Mouse (Mus musculus): ENCODE data around the gene Rnf181. TPM values are rescaled to one million over a fixed set of nuclear protein-coding genes. Genes with fewer than 3 reads are reported as not detected.

The Rnf181 gene
- polyA plus RNA-seq, 1 experiment from 2014 or later: 208 TPM

GRCm38 (mm10) chr6:72356001-72356532 lies 10.7 kb downstream of the Rnf181 start:
- no peaks in the 10 kb centered on the region for H3K9me3 ChIP-seq (ENCODE audit: low read length)
- no peak for DNase-seq (ENCODE audit: low spot score)
- peak overlapping the region; percentile 59 for H3K4me3 ChIP-seq (ENCODE audit: low read depth, low read length)
- TF ChIP-seq CTCF (IDR thresholded peaks at IDR 0.05) (no peak), EP300 (IDR thresholded peaks at IDR 0.05) (no peak)
- H3K9ac ChIP-seq (replicated peaks; ENCODE audit: low read depth): peak overlapping the region; percentile 54
- H3K27ac ChIP-seq (ENCODE audit: low read length): peak overlapping the region; percentile 72
- H3K4me2 ChIP-seq (replicated peaks; ENCODE audit: low read depth, low read length): peak overlapping the region; percentile 85
- no peaks in the 10 kb centered on the region for H3K27me3 ChIP-seq (replicated peaks; ENCODE audit: insufficient read depth, low read length)
- peaks cover 28% of the 10 kb centered on the region for H3K4me1 ChIP-seq (ENCODE audit: insufficient read depth, low read depth, low read length)
- WGBS: 33% methylated on average over 8 of the region's 8 CpGs
- peaks cover 19% of the 10 kb centered on the region for H3K36me3 ChIP-seq (ENCODE audit: insufficient read depth, low read length)
- ATAC-seq: no peak

GRCm38 (mm10) chr6:72355066-72355911 lies 11.5 kb downstream of the Rnf181 start, which contains the start of gene Tmem150a:
Gene Tmem150a, plus strand, starts transcription at chr6:72355447.
- Histone ChIP-seq H3K4me1 (ENCODE audit: insufficient read depth, low read depth, low read length) (peaks cover 23% of the 10 kb centered on the region), H3K36me3 (ENCODE audit: insufficient read depth, low read length) (peaks cover 14% of the 10 kb centered on the region; the same call in 1 of the 2 replicates), H3K27me3 (replicated peaks; ENCODE audit: insufficient read depth, low read length) (no peaks in the 10 kb centered on the region), H3K9me3 (ENCODE audit: low read length) (no peaks in the 10 kb centered on the region), H3K4me3 (ENCODE audit: low read depth, low read length) (peak within 1 kb of the TSS; percentile 59), H3K9ac (replicated peaks; ENCODE audit: low read depth) (peak within 1 kb of the TSS; percentile 54), H3K4me2 (replicated peaks; ENCODE audit: low read depth, low read length) (peak within 1 kb of the TSS; percentile 85), H3K27ac (ENCODE audit: low read length) (peak within 1 kb of the TSS; percentile 72)
- ATAC-seq: peak; percentile 94
- DNase-seq (ENCODE audit: low spot score): peak; percentile 93
- TF ChIP-seq CTCF (IDR thresholded peaks at IDR 0.05) (peak; percentile 63), EP300 (IDR thresholded peaks at IDR 0.05) (no peak)
- 4% methylated on average over 47 of the region's 71 CpGs for WGBS

DNA sequence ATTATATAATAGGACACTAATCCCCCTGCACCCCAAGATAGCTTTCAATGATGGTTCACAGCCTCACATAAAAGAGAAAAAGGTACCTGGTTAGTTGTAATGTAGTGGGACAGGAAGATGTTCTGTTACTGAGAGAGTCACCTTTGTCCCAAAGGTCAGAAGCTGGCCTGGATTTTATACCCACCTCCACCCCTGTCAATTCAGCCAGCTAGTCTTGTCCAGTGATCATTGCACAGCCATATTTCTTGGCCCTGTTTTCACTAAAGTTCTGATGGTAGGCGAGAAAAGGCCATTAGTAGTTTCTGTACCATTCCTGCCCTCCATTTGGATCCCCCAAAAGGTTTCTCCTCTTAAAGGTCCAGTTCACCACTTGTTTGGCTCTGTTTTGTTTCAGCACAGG lies 12.7 kb downstream of the Rnf181 start:
- no peak for ATAC-seq
- WGBS: 86% methylated on average over 1 of the region's 1 CpGs
- TF ChIP-seq CTCF (IDR thresholded peaks at IDR 0.05): no peak
- no peak for TF ChIP-seq EP300 (IDR thresholded peaks at IDR 0.05)
- Histone ChIP-seq H3K9me3 (ENCODE audit: low read length) (no peaks in the 10 kb centered on the region), H3K4me1 (ENCODE audit: insufficient read depth, low read depth, low read length) (peaks cover 21% of the 10 kb centered on the region), H3K9ac (replicated peaks; ENCODE audit: low read depth) (no peak overlapping the region), H3K4me2 (replicated peaks; ENCODE audit: low read depth, low read length) (no peak overlapping the region; the same call in 1 of the 2 replicates), H3K4me3 (ENCODE audit: low read depth, low read length) (no peak overlapping the region), H3K27ac (ENCODE audit: low read length) (peak overlapping the region; percentile 72), H3K36me3 (ENCODE audit: insufficient read depth, low read length) (peaks cover 8% of the 10 kb centered on the region; the same call in 1 of the 2 replicates), H3K27me3 (replicated peaks; ENCODE audit: insufficient read depth, low read length) (no peaks in the 10 kb centered on the region)
- no peak for DNase-seq (ENCODE audit: low spot score)

GRCm38 (mm10) chr6:72352636-72353405 lies 13.9 kb downstream of the Rnf181 start:
- Histone ChIP-seq H3K4me3 (ENCODE audit: low read depth, low read length) (no peak overlapping the region), H3K9ac (replicated peaks; ENCODE audit: low read depth) (no peak overlapping the region), H3K9me3 (ENCODE audit: low read length) (no peaks in the 10 kb centered on the region), H3K4me2 (replicated peaks; ENCODE audit: low read depth, low read length) (peak overlapping the region; percentile 3), H3K36me3 (ENCODE audit: insufficient read depth, low read length) (no peaks in the 10 kb centered on the region), H3K27me3 (replicated peaks; ENCODE audit: insufficient read depth, low read length) (no peaks in the 10 kb centered on the region), H3K4me1 (ENCODE audit: insufficient read depth, low read depth, low read length) (peaks cover 24% of the 10 kb centered on the region), H3K27ac (ENCODE audit: low read length) (peak overlapping the region; percentile 72)
- ATAC-seq: 0 out of 2 replicates have a peak, but pooled peaks have one; percentile 20
- TF ChIP-seq CTCF (IDR thresholded peaks at IDR 0.05) (no peak), EP300 (IDR thresholded peaks at IDR 0.05) (peak; percentile 60)
- DNase-seq (ENCODE audit: low spot score): peak; percentile 89
- WGBS: 26% methylated on average over 5 of the region's 5 CpGs

DNA sequence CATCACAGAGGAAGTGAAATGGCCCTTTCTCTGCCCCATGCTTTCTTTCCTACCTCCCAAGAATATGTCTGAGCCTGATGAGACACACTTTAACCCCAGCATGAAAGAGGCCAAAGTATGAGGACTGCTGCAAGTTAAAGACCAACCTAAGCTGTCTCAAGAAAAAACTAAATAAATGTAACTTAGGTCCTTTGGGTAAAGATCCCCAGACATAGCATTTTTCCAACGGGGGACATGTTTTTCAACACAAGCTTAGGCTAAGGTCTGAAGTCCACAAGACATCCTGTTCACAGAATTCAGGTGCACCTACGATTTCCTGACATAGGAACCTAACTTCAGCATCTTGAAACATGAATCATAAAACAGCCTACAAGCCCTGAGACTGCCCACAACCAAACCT lies 16.5 kb downstream of the Rnf181 start:
- Histone ChIP-seq H3K27me3 (replicated peaks; ENCODE audit: insufficient read depth, low read length) (no peaks in the 10 kb centered on the region), H3K27ac (ENCODE audit: low read length) (no peak overlapping the region), H3K36me3 (ENCODE audit: insufficient read depth, low read length) (no peaks in the 10 kb centered on the region), H3K9me3 (ENCODE audit: low read length) (no peaks in the 10 kb centered on the region), H3K4me3 (ENCODE audit: low read depth, low read length) (no peak overlapping the region), H3K4me2 (replicated peaks; ENCODE audit: low read depth, low read length) (no peak overlapping the region), H3K9ac (replicated peaks; ENCODE audit: low read depth) (no peak overlapping the region), H3K4me1 (ENCODE audit: insufficient read depth, low read depth, low read length) (peaks cover 22% of the 10 kb centered on the region)
- ATAC-seq (no peak), DNase-seq (ENCODE audit: low spot score) (no peak)
- TF ChIP-seq CTCF (IDR thresholded peaks at IDR 0.05) (no peak), EP300 (IDR thresholded peaks at IDR 0.05) (no peak)
- WGBS: 83% methylated on average over 2 of the region's 2 CpGs

GRCm38 (mm10) chr6:72348411-72348810 lies 18.3 kb downstream of the Rnf181 start:
- Histone ChIP-seq H3K4me1 (ENCODE audit: insufficient read depth, low read depth, low read length) (peaks cover 14% of the 10 kb centered on the region; the same call in 1 of the 2 replicates), H3K27me3 (replicated peaks; ENCODE audit: insufficient read depth, low read length) (no peaks in the 10 kb centered on the region), H3K36me3 (ENCODE audit: insufficient read depth, low read length) (no peaks in the 10 kb centered on the region), H3K4me3 (ENCODE audit: low read depth, low read length) (no peak overlapping the region), H3K9ac (replicated peaks; ENCODE audit: low read depth) (no peak overlapping the region), H3K27ac (ENCODE audit: low read length) (peak overlapping the region; percentile 92; the same call in 1 of the 2 replicates), H3K9me3 (ENCODE audit: low read length) (no peaks in the 10 kb centered on the region), H3K4me2 (replicated peaks; ENCODE audit: low read depth, low read length) (peak overlapping the region; percentile 86; the same call in 1 of the 2 replicates)
- WGBS: 52% methylated on average over 10 of the region's 10 CpGs
- TF ChIP-seq EP300 (IDR thresholded peaks at IDR 0.05) (no peak), CTCF (IDR thresholded peaks at IDR 0.05) (no peak)
- ATAC-seq: no peak
- DNase-seq (ENCODE audit: low spot score): no peak

All from lung, postnatal 0 days (tissue).